Mouse (Mus musculus): ENCODE measurements at regions not wholly inside any gene's neighbourhood (a gene's known extent, or its start where the extent isn't known, plus 50 kb on each side); places are given as distances from the start of the nearest gene placed in this dataset.

- no peak for ATAC-seq (replicated peaks; ENCODE audit: low FRiP score, poor library complexity, severe bottlenecking)
Observed at GRCm38 (mm10) chr15:97507176-97507575, 198.4 kb downstream of the Rpap3 start.

- no peak for ATAC-seq (replicated peaks; ENCODE audit: low FRiP score, poor library complexity, severe bottlenecking)
Observed at GRCm38 (mm10) chr15:97505715-97506114, 199.9 kb downstream of the Rpap3 start.

GRCm38 (mm10) chr15:97504325-97504724, 201.3 kb downstream of the Rpap3 start:
- no peak for ATAC-seq (replicated peaks; ENCODE audit: low FRiP score, poor library complexity, severe bottlenecking)

GRCm38 (mm10) chr15:97502056-97502455, 203.6 kb downstream of the Rpap3 start:
- ATAC-seq (replicated peaks; ENCODE audit: low FRiP score, poor library complexity, severe bottlenecking): no peak

- no peak for ATAC-seq (replicated peaks; ENCODE audit: low FRiP score, poor library complexity, severe bottlenecking)
Observed at GRCm38 (mm10) chr15:97501420-97501819, 204.2 kb downstream of the Rpap3 start.

- ATAC-seq (replicated peaks; ENCODE audit: low FRiP score, poor library complexity, severe bottlenecking): no peak
Observed at GRCm38 (mm10) chr15:97499821-97500385, 205.7 kb downstream of the Rpap3 start.

- no peak for ATAC-seq (replicated peaks; ENCODE audit: low FRiP score, poor library complexity, severe bottlenecking)
Observed at GRCm38 (mm10) chr15:97499240-97499639, 206.4 kb downstream of the Rpap3 start.

- no peak for ATAC-seq (replicated peaks; ENCODE audit: low FRiP score, poor library complexity, severe bottlenecking)
Observed at GRCm38 (mm10) chr15:97498375-97498774, 207.2 kb downstream of the Rpap3 start.

GRCm38 (mm10) chr15:97496026-97496425, 209.6 kb downstream of the Rpap3 start:
- no peak for ATAC-seq (replicated peaks; ENCODE audit: low FRiP score, poor library complexity, severe bottlenecking)

- ATAC-seq (replicated peaks; ENCODE audit: low FRiP score, poor library complexity, severe bottlenecking): no peak
Observed at GRCm38 (mm10) chr15:97493340-97493739, 212.3 kb downstream of the Rpap3 start.

GRCm38 (mm10) chr15:97491796-97492195, 213.8 kb downstream of the Rpap3 start:
- ATAC-seq (replicated peaks; ENCODE audit: low FRiP score, poor library complexity, severe bottlenecking): no peak

GRCm38 (mm10) chr15:97487425-97487824, 218.2 kb downstream of the Rpap3 start:
- ATAC-seq (replicated peaks; ENCODE audit: low FRiP score, poor library complexity, severe bottlenecking): no peak

GRCm38 (mm10) chr15:97471986-97472779, 225.1 kb upstream of the Amigo2 start:
- ATAC-seq (replicated peaks; ENCODE audit: low FRiP score, poor library complexity, severe bottlenecking): no peak

- ATAC-seq (replicated peaks; ENCODE audit: low FRiP score, poor library complexity, severe bottlenecking): no peak
Observed at GRCm38 (mm10) chr15:97471476-97471875, 224.4 kb upstream of the Amigo2 start.

GRCm38 (mm10) chr15:97469684-97470344, 222.7 kb upstream of the Amigo2 start:
- ATAC-seq (replicated peaks; ENCODE audit: low FRiP score, poor library complexity, severe bottlenecking): no peak; the same call in 1 of the 2 replicates

GRCm38 (mm10) chr15:97468732-97469683, 221.9 kb upstream of the Amigo2 start:
- ATAC-seq (replicated peaks; ENCODE audit: low FRiP score, poor library complexity, severe bottlenecking): no peak

- no peak for ATAC-seq (replicated peaks; ENCODE audit: low FRiP score, poor library complexity, severe bottlenecking)
Observed at GRCm38 (mm10) chr15:97467781-97468485, 220.8 kb upstream of the Amigo2 start.

- no peak for ATAC-seq (replicated peaks; ENCODE audit: low FRiP score, poor library complexity, severe bottlenecking)
Observed at GRCm38 (mm10) chr15:97466906-97467465, 219.9 kb upstream of the Amigo2 start.

- no peak for ATAC-seq (replicated peaks; ENCODE audit: low FRiP score, poor library complexity, severe bottlenecking)
Observed at GRCm38 (mm10) chr15:97466110-97466509, 219.0 kb upstream of the Amigo2 start.

Data from erythroblast, adult 5-6 weeks (primary cell).